Mouse (Mus musculus) embryonic fibroblast, embryonic 13.5 days (primary cell): ENCODE measurements at regions not wholly inside any gene's neighbourhood (a gene's known extent, or its start where the extent isn't known, plus 50 kb on each side); places are given as distances from the start of the nearest gene placed in this dataset.

ENCODE experiments used
- CTCF ChIP-seq: IDR thresholded peaks from 2 replicates; pipeline ENCODE4 v1.5.1; 2011; ENCODE audit warnings: mild to moderate bottlenecking, control low read depth, low read length, moderate library complexity, borderline replicate concordance; ENCODE audit not compliant: insufficient read depth
- POLR2A ChIP-seq: IDR thresholded peaks from 2 replicates; pipeline ENCODE4 v1.6.1; 2011; ENCODE audit warnings: low read depth, mild to moderate bottlenecking, control low read depth, low read length, moderate library complexity

- TF ChIP-seq CTCF (no peak), POLR2A (no peak)
Observed at GRCm38 (mm10) chr7:121332532-121332931, 59.1 kb upstream of the Hs3st2 start.
